Comparison of ENCODE assay signal across 21 mouse cellular contexts in the genomic region with DNA sequence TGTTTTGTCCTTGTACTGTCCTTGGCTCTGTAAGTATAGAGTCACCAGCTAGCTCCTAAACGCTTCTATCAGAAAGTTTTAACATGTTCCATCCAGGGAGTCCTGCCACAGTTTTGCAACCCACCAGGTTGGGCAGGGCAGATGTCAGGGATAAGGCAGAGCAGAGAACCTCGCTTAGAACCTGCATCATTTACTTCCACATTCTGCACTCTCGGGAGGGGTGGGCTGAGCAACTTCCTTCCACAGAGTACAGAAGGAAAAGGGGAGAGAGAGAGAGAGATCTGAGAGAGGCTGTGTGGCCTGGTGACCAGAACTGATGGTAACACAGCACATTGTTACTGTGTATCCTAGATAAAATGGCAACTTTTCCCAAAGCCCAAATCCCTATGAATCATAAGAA.
A peak's percentile ranks its signal among the peaks of the same experiment; 100 is the strongest.
DNase-seq lines count a peak whose midpoint lies in the region; ATAC-seq and TF ChIP-seq lines count a peak whose summit lies in the region.
"Had no signal": no experiment of that assay in that cellular context is flagged by ENCODE, and none has a peak within 500 bp of the region (broad histone marks: within the 10 kb centered on the region; RNA-seq: fewer than 3 reads in every experiment).

No protein-coding gene starts in this region.

- H3K9me3 ChIP-seq in heart, embryonic 13.5 days, result peaks cover 6% of the 10 kb centered on the region; the same call in 1 of the 2 replicates
- H3K9me3 ChIP-seq in heart, postnatal 0 days (replicated peaks; ENCODE audit: control insufficient read depth, low read length), result no peaks in the 10 kb centered on the region
- H3K9me3 ChIP-seq: forebrain, embryonic 12.5 days had no signal

- WGBS in heart, embryonic 13.5 days, result 46% methylated on average over 3 of the region's 3 CpGs
- WGBS in heart, postnatal 0 days, result 43% methylated on average over 3 of the region's 3 CpGs

- peak overlapping the region; percentile 55 for H3K27ac ChIP-seq in heart, embryonic 13.5 days (replicated peaks)
- H3K27ac ChIP-seq in heart, postnatal 0 days (ENCODE audit: low read depth), result peak overlapping the region; percentile 60
- H3K27ac ChIP-seq: embryonic facial prominence, embryonic 13.5 days; forebrain, embryonic 12.5 days; hindbrain, embryonic 13.5 days; hindbrain, postnatal 0 days had no signal

- no peak for TF ChIP-seq EP300 in heart, postnatal 0 days (IDR thresholded peaks at IDR 0.05; ENCODE audit: low read depth)

- H3K36me3 ChIP-seq in heart, embryonic 13.5 days, result peaks cover 36% of the 10 kb centered on the region
- peaks cover 24% of the 10 kb centered on the region for H3K36me3 ChIP-seq in heart, postnatal 0 days (replicated peaks; ENCODE audit: control insufficient read depth, insufficient read depth, low read length)

- no peak overlapping the region for H3K4me3 ChIP-seq in heart, embryonic 13.5 days
- H3K4me3 ChIP-seq in heart, postnatal 0 days (ENCODE audit: low read depth, low read length), result no peak overlapping the region
- H3K4me3 ChIP-seq: embryonic facial prominence, embryonic 13.5 days; forebrain, embryonic 12.5 days; hindbrain, embryonic 13.5 days had no signal

- H3K4me2 ChIP-seq in heart, embryonic 13.5 days, result no peak overlapping the region
- no peak overlapping the region for H3K4me2 ChIP-seq in heart, postnatal 0 days (ENCODE audit: low read depth, low read length)
- H3K4me2 ChIP-seq: embryonic facial prominence, embryonic 13.5 days; forebrain, embryonic 12.5 days; hindbrain, embryonic 13.5 days had no signal

- no peak for ATAC-seq in heart, embryonic 13.5 days (ENCODE audit: extremely low read depth, insufficient number of reproducible peaks, low FRiP score, low TSS enrichment)
- ATAC-seq in heart, postnatal 0 days (ENCODE audit: insufficient read depth, low read depth), result no peak; the same call in 1 of the 2 replicates
- peak; percentile 37; a peak in 3 of 4 replicates for ATAC-seq in hematopoietic stem cell, adult 5-6 weeks (replicated peaks in 1 of 2; ENCODE audit: insufficient read depth in 1 of 2, low FRiP score in 2 of 2, low TSS enrichment in 1 of 2, low read depth in 1 of 2, poor library complexity in 2 of 2, severe bottlenecking in 2 of 2)
- ATAC-seq: forebrain, embryonic 16.5 days had no signal

- intact Hi-C loops in heart, postnatal 25 days (cut with DNase I), result no loop called here
- intact Hi-C loops in gastrocnemius, postnatal 36 days (cut with DNase I), result no loop called here

- peaks cover 82% of the 10 kb centered on the region for H3K4me1 ChIP-seq in heart, embryonic 13.5 days
- peaks cover 32% of the 10 kb centered on the region for H3K4me1 ChIP-seq in heart, postnatal 0 days (ENCODE audit: control insufficient read depth, insufficient read depth)
- H3K4me1 ChIP-seq: forebrain, embryonic 12.5 days had no signal

- TF ChIP-seq CTCF in heart, postnatal 0 days (IDR thresholded peaks at IDR 0.05; ENCODE audit: low read depth), result no peak

- no peaks in the 10 kb centered on the region for H3K27me3 ChIP-seq in heart, embryonic 13.5 days (replicated peaks)
- H3K27me3 ChIP-seq in heart, postnatal 0 days (ENCODE audit: control insufficient read depth, insufficient read depth, low read length), result no peaks in the 10 kb centered on the region
- H3K27me3 ChIP-seq: CH12.LX; embryonic facial prominence, embryonic 13.5 days; forebrain, embryonic 12.5 days; hindbrain, embryonic 13.5 days had no signal

- H3K9ac ChIP-seq in heart, embryonic 13.5 days, result no peak overlapping the region
- H3K9ac ChIP-seq in heart, postnatal 0 days (replicated peaks; ENCODE audit: low read depth, low read length), result no peak overlapping the region
- H3K9ac ChIP-seq: embryonic facial prominence, embryonic 13.5 days; forebrain, embryonic 12.5 days; hindbrain, embryonic 13.5 days had no signal

- no peak for DNase-seq in heart, postnatal 4 days
- no peak for DNase-seq in heart, postnatal 0 days (ENCODE audit: low spot score)
- DNase-seq in heart, postnatal 25 days (ENCODE audit: low spot score), result no peak
- DNase-seq in gastrocnemius, postnatal 36 days, result no peak
- DNase-seq in urinary bladder, postnatal 36 days (ENCODE audit: low spot score in 2 of 2), result no peak
- DNase-seq: adrenal gland, adult 8-10 months; cerebellum, adult 11-12 months; cerebellum, adult 9-10 months; cerebellum, postnatal 25 days; gastrocnemius, postnatal 10 days; heart, postnatal 36 days; kidney, adult 11 months; kidney, adult 9 months had no signal

Comparison
In these comparisons a context has a peak if more than half of its experiments do, and no peak if none do; other contexts are left out.
1. ATAC-seq: peak in hematopoietic stem cell, adult 5-6 weeks (2 of 2); none in heart, embryonic 13.5 days (single experiment) and heart, postnatal 0 days (single experiment).